Mouse (Mus musculus) G1E (cell line): ENCODE data around the gene Bahcc1. TPM values are rescaled to one million over a fixed set of nuclear protein-coding genes. Genes with fewer than 3 reads are reported as not detected.
A peak's percentile ranks its signal among the peaks of the same experiment; 100 is the strongest.

Experiments
- ATAC-seq: 2 replicates; pipeline ENCODE4 v1.8.0; 2016; ENCODE audit warnings: mild to moderate bottlenecking; ENCODE audit not compliant: insufficient number of reproducible peaks, poor library complexity, low FRiP score, severe bottlenecking; ENCODE audit errors: extremely low read depth
- DNase-seq: peaks from one replicate; pipeline ENCODE4 v3.0.0; 2012; ENCODE audit warnings: low spot score
- H3K27me3 ChIP-seq: 2 replicates; pipeline ENCODE4 v1.6.1; 2012; ENCODE audit warnings: mild to moderate bottlenecking, low read length, inconsistent platforms; ENCODE audit not compliant: insufficient read depth
- H3K36me3 ChIP-seq: replicated peaks from 2 replicates; pipeline ENCODE3; 2012; ENCODE audit warnings: mild to moderate bottlenecking, inconsistent platforms
- H3K4me1 ChIP-seq: 2 replicates; pipeline ENCODE4 v1.6.1; 2012; ENCODE audit warnings: low read depth, low read length, inconsistent platforms, mixed read lengths; ENCODE audit not compliant: insufficient read depth
- H3K4me3 ChIP-seq: 2 replicates; pipeline ENCODE4 v1.5.1; 2012; ENCODE audit warnings: low read depth, mild to moderate bottlenecking, inconsistent platforms, low read length, moderate library complexity, mixed read lengths
- H3K9me3 ChIP-seq: replicated peaks from 2 replicates; pipeline ENCODE4 v1.6.1; 2012; ENCODE audit warnings: inconsistent platforms
- CTCF ChIP-seq: IDR thresholded peaks from 2 replicates; pipeline ENCODE4 v1.5.1; 2012; ENCODE audit warnings: low read depth, low read length, inconsistent platforms, mixed read lengths
- GATA1 ChIP-seq: IDR thresholded peaks from 2 replicates; pipeline ENCODE4 v1.6.1; 2012; ENCODE audit warnings: borderline replicate concordance, low read length, inconsistent platforms, mixed read lengths
- GATA2 ChIP-seq: IDR thresholded peaks from 2 replicates; pipeline ENCODE4 v1.6.1; 2012; ENCODE audit warnings: low read depth, low read length, inconsistent platforms, borderline replicate concordance
- POLR2AphosphoS5 ChIP-seq: IDR thresholded peaks from 2 replicates; pipeline ENCODE4 v1.6.1; 2012; ENCODE audit warnings: low read depth, low read length, inconsistent platforms; ENCODE audit not compliant: insufficient replicate concordance
- TAL1 ChIP-seq: conservative IDR thresholded peaks from 2 replicates; pipeline ENCODE4 v1.6.1; 2012; ENCODE audit warnings: low read depth, low read length, inconsistent platforms, mixed read lengths
- polyA plus RNA-seq: library from polyadenylated mRNA; stranded (reverse); fragments of >175 nt; gene quantifications from 2 replicates; pipeline ENCODE4 v1.2.3, GENCODE M21; 2012
- total RNA-seq, 2 experiments: library from RNA; stranded (forward) in 1 of 2; stranded (reverse) in 1 of 2; fragments of 200-1000 nt in 1 of 2; fragments of >200 nt in 1 of 2; fragmentation: Nextera tagmentation in 1 of 2; gene quantifications; 2 replicates each; pipeline ENCODE4 v1.2.3; 2014 to 2017

Gene Bahcc1
- total and polyA plus RNA-seq, 3 experiments, result 0.05 to 0.50 TPM; not detected in 1

GRCm38 (mm10) chr11:120218176-120218856 lies 14.4 kb upstream of the Bahcc1 start:
- Histone ChIP-seq H3K4me3 (no peak overlapping the region), H3K9me3 (no peaks in the 10 kb centered on the region), H3K4me1 (peaks cover 2% of the 10 kb centered on the region; the same call in 1 of the 2 replicates), H3K36me3 (no peaks in the 10 kb centered on the region), H3K27me3 (peaks cover 61% of the 10 kb centered on the region)
- ATAC-seq (no peak), DNase-seq (no peak)
- TF ChIP-seq CTCF (no peak), GATA1 (no peak), TAL1 (no peak), POLR2AphosphoS5 (no peak), GATA2 (no peak)

GRCm38 (mm10) chr11:120218946-120219345 lies 13.8 kb upstream of the Bahcc1 start:
- peaks cover 67% of the 10 kb centered on the region for H3K27me3 ChIP-seq
- no peak for DNase-seq
- no peaks in the 10 kb centered on the region for H3K36me3 ChIP-seq
- H3K4me3 ChIP-seq, result no peak overlapping the region
- peaks cover 2% of the 10 kb centered on the region; the same call in 1 of the 2 replicates for H3K4me1 ChIP-seq
- H3K9me3 ChIP-seq, result no peaks in the 10 kb centered on the region
- TF ChIP-seq POLR2AphosphoS5 (no peak), GATA2 (no peak), CTCF (no peak), TAL1 (no peak), GATA1 (no peak)
- peak; percentile 34 for ATAC-seq

GRCm38 (mm10) chr11:120219916-120220522 lies 12.7 kb upstream of the Bahcc1 start:
- no peak overlapping the region for H3K4me3 ChIP-seq
- TF ChIP-seq POLR2AphosphoS5 (no peak), GATA2 (no peak), CTCF (no peak)
- no peaks in the 10 kb centered on the region for H3K9me3 ChIP-seq
- no peak for DNase-seq
- H3K36me3 ChIP-seq, result no peaks in the 10 kb centered on the region
- H3K27me3 ChIP-seq, result peaks cover 77% of the 10 kb centered on the region
- ATAC-seq, result no peak
- H3K4me1 ChIP-seq, result peaks cover 2% of the 10 kb centered on the region; the same call in 1 of the 2 replicates

DNA sequence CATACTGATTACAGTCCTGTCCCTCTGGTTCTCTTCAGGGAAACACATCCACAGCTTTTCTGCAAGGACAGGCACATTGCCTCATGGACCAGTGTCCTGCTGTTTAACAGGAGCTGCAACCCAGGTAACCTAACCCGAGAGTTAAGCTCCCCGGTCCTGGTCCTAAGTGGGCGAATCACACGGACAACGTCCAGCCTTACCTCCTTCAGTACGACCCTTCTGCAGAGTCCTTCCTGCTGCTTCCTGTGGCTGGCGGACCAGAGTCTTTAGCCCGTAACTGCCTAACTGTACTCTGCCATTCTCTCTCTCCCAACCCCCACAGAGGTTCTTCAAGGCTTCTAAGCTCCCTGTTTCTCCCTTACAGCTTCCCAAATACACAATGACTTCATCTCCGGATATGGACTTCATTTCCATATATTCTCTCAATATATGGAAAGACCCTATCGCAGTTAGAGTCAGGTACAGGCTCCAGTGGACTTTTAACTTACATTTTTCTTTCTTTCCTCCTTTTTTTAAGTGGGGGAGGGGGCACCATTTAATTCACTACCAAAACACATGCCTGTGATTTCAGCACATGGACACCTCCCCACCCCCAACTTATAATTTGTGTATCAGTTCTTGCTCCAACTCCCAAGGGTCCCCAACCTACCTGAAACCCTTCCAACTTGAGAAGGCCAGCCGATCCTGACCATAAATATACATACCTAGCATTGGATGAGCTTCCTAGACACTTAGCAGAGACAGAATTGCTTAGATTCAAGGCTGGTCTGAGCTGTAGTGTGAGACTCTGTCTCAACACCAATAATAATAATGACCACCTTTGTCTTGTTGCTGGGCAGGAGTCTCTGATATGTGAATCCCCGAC lies 11.6 kb upstream of the Bahcc1 start:
- DNase-seq (no peak), ATAC-seq (no peak)
- no peak for TF ChIP-seq CTCF
- no peak for TF ChIP-seq TAL1
- TF ChIP-seq GATA1, result no peak
- TF ChIP-seq POLR2AphosphoS5, result no peak
- TF ChIP-seq GATA2, result no peak
- Histone ChIP-seq H3K4me3 (no peak overlapping the region), H3K27me3 (peaks cover 73% of the 10 kb centered on the region), H3K36me3 (no peaks in the 10 kb centered on the region), H3K9me3 (no peaks in the 10 kb centered on the region), H3K4me1 (peaks cover 2% of the 10 kb centered on the region; the same call in 1 of the 2 replicates)

- Histone ChIP-seq H3K4me1 (peaks cover 2% of the 10 kb centered on the region; the same call in 1 of the 2 replicates), H3K9me3 (no peaks in the 10 kb centered on the region), H3K36me3 (no peaks in the 10 kb centered on the region), H3K27me3 (peaks cover 68% of the 10 kb centered on the region), H3K4me3 (no peak overlapping the region)
- TF ChIP-seq GATA1 (no peak), CTCF (no peak), TAL1 (no peak), GATA2 (no peak), POLR2AphosphoS5 (no peak)
- DNase-seq (no peak), ATAC-seq (no peak)
Observed at GRCm38 (mm10) chr11:120222425-120223104, 10.2 kb upstream of the Bahcc1 start.
